Mouse (Mus musculus): ENCODE results near the gene Elovl2.
A peak's percentile ranks its signal among the peaks of the same experiment; 100 is the strongest.
"Not testable (repeated sequence)": the region's sequence is repeated elsewhere in the genome, so short reads cannot be mapped to it uniquely, and the experiment has no call there.

The Elovl2 gene

DNA sequence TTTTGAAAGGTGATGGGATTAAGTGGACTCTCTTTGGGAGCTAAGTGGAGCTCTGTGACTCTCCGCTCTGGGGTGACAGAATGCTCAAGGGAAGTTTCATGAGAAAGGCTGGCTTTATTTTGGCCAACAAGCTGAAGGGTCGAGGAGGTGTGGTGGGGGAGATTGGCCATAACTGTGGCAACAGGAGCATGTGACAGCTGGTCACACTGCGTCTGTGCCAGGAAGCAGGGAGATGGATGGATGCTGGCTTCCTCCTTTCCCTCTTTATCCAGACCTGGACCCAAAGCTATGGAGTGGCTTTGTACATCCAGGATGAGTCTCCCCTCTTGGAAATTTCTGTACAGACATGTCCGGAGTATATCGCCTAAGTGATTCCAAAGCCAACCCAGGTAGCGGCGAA, 13.0 kb upstream of the Elovl2 start:
- DNase-seq (ENCODE audit: low spot score), result no peak

- no peak for DNase-seq (ENCODE audit: low spot score)
These were observed 12.0 kb upstream of the Elovl2 start for GRCm38 (mm10) chr13:41232209-41232608.

DNA sequence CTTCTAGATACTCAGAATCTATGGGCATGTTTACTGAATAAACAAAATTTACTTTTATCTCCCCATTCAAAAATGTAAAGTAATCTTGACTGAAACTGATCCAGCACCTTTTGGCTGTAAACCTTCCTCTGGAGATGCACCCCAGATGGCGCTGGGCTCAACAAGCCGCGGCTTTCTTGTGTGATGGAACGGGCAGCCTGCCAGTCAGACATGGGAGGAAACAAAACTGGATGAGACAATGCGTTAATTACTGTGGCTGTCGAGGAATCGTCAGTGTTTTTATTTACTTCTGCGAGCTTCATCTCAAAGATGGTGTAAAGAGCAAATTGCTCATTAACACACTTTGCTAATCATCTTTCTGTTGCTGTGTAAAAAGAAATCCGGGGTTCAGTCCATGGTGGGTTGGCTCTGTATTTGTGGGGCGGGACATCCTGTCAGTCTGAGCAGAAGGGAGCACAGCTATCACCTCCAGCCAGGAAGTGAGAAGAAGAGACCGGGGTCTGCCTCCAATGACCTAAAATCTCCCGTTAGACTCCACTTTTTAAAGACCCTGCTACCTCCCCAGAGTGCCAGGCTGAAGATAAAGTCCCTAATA, 11.3 kb upstream of the Elovl2 start:
- no peak for DNase-seq (ENCODE audit: low spot score)

- no peak for DNase-seq (ENCODE audit: low spot score)
These were observed 10.1 kb upstream of the Elovl2 start for GRCm38 (mm10) chr13:41230256-41230655.

DNA sequence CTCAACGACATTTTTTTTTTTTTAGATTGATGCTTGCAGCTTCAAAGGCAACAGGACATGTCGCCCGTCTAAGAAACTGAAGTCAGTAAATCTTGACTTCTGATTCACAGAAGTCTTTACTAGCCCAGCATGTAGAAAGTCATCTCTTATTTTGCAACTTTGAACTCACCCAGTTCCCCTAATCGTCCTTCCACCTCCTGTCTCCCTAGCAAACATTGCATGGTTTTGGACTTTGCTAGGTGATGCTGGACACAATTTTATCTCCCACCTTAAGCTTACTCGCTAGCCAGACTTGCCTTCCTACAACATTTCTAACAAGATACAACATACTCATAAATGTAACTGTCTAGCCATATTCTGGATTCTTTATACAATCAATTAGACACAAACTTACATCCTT, 7.9 kb upstream of the Elovl2 start:
- no peak for DNase-seq (ENCODE audit: low spot score)

GRCm38 (mm10) chr13:41226513-41226912, 6.3 kb upstream of the Elovl2 start:
- DNase-seq (ENCODE audit: low spot score), result no peak

DNA sequence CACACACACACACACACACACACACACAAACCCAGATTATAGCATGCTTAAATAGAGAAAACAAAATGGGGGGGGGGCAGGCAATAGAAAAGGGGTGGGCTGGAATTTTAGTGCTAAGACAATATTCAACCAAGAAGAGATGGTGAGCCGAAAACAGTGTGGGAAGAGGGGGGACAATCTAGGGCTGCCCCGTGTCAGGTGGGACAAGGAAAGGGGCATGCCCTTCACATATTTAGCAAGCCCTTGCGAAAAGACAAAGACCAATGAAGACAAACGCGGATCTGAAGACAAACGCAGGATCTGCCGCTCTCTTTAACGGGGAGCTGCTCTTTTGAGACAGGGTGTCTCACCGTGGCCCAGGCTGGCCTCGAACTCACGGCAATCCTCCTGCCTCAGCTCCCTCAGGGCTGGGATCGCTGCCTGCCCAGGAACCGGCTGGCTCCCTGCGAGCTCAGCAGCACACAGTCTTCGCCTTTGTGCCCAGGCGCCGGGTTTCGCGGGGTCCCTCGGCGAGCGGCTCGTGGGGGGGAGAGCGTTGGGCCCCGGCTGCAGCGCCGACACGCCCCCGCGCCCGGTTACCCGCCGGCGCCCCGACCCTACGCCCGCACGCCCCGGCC, 410 bp downstream of the Elovl2 start:
- DNase-seq (ENCODE audit: low spot score), result no peak

GRCm38 (mm10) chr13:41219056-41219455, 1.1 kb downstream of the Elovl2 start:
- no peak for DNase-seq (ENCODE audit: low spot score)

DNA sequence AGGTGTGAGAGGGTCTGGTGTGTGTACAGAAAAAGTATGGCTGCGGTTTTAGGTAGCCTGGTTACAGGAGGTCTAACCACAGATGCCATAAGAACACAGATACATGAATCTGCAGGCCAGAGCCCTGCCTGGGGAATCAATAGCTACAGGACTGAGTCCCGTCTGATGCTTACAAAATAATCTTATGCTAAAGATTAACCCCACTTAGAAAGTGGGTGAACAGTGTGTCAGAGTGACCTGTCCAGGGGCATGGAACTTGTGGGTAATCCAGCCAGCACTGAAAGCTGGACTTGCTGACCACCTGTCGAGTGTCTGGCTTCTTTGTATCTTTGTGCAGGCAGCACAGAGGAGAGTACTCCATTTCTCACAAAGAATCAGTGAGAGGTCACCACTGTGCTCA, 4.0 kb downstream of the Elovl2 start:
- DNase-seq (ENCODE audit: low spot score), result no peak

GRCm38 (mm10) chr13:41215669-41216068, 4.5 kb downstream of the Elovl2 start:
- no peak for DNase-seq (ENCODE audit: low spot score)

DNA sequence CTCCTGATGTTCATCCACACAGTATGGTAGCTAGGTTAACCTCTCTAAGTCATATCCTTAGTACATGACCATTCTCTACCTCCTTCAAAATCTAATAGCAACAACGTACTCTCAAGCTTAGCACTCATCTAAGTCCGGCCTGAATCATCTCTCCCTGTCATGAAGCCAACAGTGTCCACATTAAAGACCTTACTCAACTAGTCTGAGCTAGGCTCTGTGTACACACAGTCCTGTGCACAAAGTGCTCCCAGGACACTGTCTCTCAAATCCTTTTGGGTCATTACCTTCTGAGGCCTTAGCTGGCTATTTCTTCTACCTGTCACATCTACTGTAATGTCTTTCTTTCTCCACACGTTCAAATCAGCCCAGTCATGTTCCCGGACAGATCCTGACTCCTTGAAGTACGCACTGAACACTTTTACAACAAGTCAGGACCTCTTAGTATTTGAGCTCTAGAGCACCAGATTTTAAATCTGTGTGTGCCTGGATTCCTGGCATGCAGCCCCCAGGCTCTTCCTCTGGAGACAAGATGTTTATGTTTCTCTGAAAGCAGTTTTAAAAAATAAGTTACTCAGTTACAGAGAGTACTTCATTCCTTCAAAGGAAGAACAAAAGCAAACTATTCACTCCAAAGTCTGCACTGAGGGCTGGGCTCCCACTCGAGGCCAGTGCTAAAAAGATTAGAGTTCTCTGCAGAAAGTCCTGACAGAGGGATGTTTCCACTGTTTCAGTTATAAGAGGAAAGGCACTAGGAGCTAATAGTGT, 7.5 kb downstream of the Elovl2 start:
- DNase-seq (ENCODE audit: low spot score), result no peak

GRCm38 (mm10) chr13:41211276-41211675, 8.9 kb downstream of the Elovl2 start:
- DNase-seq (ENCODE audit: low spot score), result no peak

DNA sequence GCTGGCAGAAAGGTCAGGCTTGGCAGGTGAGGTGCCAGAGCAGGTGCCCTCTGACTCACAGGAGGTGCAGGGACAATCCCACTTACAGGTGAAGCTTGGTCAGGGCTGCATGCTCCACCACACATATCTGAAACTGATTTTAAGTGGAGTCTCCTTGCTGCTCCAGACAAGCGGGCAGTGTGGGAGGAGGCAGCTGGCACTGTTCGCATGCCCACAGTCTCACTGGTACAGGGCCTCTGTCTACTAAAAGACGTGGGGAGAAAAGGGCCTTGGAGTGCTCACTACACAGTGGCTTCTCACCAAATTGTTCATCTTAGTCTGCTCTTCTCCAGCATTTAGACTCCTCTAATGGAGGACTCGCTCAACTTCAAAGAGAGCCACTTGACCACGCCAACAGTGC, 14.0 kb downstream of the Elovl2 start:
- DNase-seq (ENCODE audit: low spot score), result no peak

GRCm38 (mm10) chr13:41205568-41205967, 14.6 kb downstream of the Elovl2 start:
- DNase-seq (ENCODE audit: low spot score), result not testable (repeated sequence)

DNA sequence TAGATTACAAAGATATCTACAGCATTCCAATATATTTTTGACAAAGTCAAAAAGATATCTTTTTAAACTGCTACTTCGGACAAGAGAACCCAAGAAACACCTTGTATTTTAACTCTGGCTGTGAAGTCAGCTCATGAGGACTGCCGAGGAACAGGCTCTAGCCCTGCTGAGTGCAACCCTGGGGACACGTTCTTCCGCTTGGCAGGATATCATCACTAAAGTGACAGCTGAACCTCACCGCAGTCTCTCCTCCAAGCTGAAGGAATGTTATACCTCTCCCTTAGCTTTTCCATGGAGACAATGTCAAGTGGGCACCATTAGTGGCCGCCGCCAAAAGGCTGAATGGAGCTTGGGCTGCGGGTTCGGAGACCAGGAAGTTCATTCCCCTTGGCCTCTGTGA, 16.5 kb downstream of the Elovl2 start:
- no peak for DNase-seq (ENCODE audit: low spot score)

- DNase-seq (ENCODE audit: low spot score), result no peak
These were observed 16.9 kb downstream of the Elovl2 start for GRCm38 (mm10) chr13:41203289-41203688.

DNA sequence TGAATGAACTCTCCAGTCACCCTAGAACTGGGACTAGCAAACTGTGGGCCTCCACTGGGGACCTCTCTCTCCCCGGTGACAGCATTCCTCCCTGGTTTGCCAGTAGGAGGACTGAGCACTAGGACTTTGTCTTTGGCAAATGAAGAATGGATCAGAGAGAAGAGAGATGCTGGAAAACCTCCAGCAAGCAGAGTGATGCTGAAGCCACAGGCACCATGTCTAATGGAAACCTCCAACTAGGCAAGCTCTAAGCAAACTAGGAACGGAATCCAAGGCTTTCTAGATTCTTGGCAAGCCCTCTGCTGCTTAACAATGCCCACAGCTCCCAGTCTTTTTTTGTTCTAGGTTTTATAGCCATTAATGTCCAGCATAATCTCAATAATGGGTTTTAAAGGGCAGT, 19.3 kb downstream of the Elovl2 start:
- DNase-seq (ENCODE audit: low spot score), result no peak

GRCm38 (mm10) chr13:41195640-41196333, 24.4 kb downstream of the Elovl2 start:
- DNase-seq (ENCODE audit: low spot score), result no peak

DNA sequence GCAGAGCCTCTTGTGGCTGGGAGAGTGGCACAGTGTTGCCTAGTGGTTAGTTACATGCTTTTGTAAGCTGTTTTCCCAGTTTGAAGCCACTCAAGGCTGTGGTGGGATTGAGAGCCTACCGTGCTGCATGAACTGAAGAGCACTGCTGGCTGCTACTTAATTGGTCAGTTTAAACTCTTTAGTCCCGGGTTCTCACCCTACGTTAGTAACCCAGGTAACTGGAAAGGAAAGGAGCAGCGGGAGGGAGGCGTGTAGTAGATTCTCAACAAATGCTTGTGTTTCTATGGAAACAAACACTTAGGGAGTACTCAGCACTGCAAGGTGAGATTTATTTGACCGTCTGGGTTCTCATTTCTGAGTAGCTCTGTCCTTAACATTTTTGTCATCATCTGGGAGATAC, 32.3 kb downstream of the Elovl2 start:
- no peak for DNase-seq (ENCODE audit: low spot score)

DNA sequence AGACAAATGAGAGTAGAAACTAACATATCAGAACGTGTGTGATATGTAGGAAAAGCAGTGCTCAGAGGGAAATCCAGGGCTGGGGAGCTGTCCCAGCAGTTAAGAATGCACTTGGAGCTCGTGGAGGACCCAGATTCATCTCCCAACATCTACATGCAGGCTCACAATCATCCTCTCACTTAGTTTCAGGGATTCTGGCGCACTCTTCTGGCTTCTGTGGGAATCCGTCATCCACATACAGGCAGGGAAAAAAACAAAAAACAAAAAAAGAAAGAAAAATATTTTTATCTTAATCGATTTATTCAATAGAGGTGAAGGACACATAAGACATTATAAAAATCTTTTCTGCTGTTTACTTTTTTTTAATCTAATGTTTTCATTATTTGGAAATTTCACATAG, 61.8 kb downstream of the Elovl2 start:
- no peak for DNase-seq (ENCODE audit: low spot score)

GRCm38 (mm10) chr13:41153146-41153545, 67.1 kb downstream of the Elovl2 start:
- no peak for DNase-seq (ENCODE audit: low spot score)

- DNase-seq (ENCODE audit: low spot score), result peak; percentile 55
These were observed 73.9 kb downstream of the Elovl2 start for GRCm38 (mm10) chr13:41146271-41146670.

DNA sequence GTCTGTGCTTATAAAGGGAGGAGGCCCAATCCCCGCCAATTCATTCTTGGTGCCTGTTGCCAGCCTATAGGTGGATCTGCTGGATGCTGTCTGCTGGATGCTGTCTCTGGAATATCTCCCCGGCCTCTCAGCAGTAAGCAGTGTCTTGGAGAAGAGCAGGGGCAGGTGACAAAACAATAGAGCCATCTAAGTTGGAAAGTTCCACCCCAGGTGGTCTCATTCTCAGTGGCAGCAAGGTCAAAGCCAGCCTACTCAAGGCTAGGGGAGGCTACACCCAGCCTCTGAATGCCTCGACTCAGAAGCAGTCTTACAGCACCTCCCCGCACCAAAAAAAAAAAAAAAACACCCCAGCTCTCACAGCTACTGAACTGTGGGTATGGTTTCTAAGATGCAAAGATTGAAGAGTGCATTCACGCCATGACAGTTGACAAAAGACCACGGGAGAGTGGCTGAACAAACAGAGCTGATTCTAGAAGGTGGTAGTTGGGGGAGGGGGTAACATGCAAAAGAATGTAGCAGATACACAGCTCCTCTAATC, 74.7 kb downstream of the Elovl2 start:
- DNase-seq (ENCODE audit: low spot score), result no peak

Data from urinary bladder, postnatal 25 days (tissue).